Mouse (Mus musculus): Measurements from ENCODE around the gene Rilpl1. TPM values are rescaled to one million over a fixed set of nuclear protein-coding genes. Genes with fewer than 3 reads are reported as not detected.
A peak's percentile ranks its signal among the peaks of the same experiment; 100 is the strongest.

Rilpl1 gene
- 15.2 TPM for polyA plus RNA-seq (2012; fragmentation: generic; extraction: Trizol)
- long read RNA-seq, experiment 1, transcript Rilpl1-201 (7 exons, 2,249 nt) = major isoform, 6 of 9 reads
- long read RNA-seq, experiment 1, partial matches to known transcripts = 2 of 9 reads
- long read RNA-seq, experiment 1, other reads (novel, unspliced or antisense) = 1 of 9 reads
- long read RNA-seq, experiment 2, transcript Rilpl1-201 (7 exons, 2,249 nt) = major isoform, 65 of 68 reads
- long read RNA-seq, experiment 2, partial matches to known transcripts = 0 of 68 reads
- long read RNA-seq, experiment 2, other reads (novel, unspliced or antisense) = 3 of 68 reads

DNA sequence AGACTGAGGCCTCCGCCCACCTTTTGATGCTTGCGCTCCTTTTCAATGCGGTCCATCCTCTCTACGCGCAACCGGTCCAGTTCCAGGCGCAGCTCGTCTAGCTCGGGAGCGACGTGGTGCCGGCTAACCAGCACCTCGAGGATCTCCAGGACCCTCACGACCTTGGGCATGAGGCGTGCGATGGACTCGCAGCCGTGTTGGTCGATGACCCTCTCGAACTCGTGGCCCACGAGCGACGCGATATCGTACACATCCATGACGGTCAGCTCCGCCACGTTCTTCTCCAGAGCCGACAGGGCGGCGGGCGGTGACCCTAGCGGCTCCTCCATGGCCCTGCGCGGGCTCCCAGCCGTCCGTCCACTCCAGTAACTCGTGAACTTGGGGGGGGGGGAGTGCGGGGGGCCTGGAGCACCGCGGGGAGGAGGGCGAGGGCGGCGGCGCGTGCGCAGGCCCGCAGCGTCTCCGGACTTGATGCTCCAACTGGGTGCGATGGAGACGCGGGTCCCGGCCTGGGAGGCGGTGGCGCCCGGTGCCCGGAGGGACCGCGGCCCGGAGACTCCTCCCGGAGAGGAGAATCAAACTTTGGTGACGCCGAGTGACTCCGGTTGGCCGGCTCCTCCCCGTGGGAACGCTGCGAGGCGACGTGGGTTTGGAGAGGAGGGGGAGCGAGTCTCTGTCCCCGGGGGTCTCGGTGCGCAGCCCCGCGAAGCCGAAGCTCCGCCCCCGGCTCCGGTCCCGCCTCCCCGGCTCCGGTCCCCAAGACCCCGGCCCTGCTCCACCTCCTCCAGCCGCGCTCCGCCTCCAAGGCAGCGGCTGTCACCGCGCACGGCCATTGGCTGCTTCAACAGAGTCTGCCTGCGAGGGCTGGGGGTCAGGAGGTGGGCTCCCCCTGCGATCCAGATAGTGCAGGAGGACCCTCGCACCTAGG is at the start of gene Rilpl1:
Gene Rilpl1 (minus strand): TSS at position 737 of the 928 bp plus-strand sequence.
- no peaks in the 10 kb centered on the region for H3K27me3 ChIP-seq (ENCODE audit: control insufficient read depth, insufficient read depth, insufficient read length)
- peak within 1 kb of the TSS; percentile 49 for H3K4me3 ChIP-seq (ENCODE audit: insufficient read depth, poor library complexity, severe bottlenecking)
- H3K79me3 ChIP-seq (ENCODE audit: low read depth) = peaks cover 2% of the 10 kb centered on the region
- TF ChIP-seq FOSL1 (IDR thresholded peaks at IDR 0.05; ENCODE audit: insufficient read depth, low read length, poor library complexity, severe bottlenecking) = no peak
- no peak for TF ChIP-seq USF1 (IDR thresholded peaks at IDR 0.05; ENCODE audit: low read depth)
- no peak for TF ChIP-seq MYOD1 (IDR thresholded peaks at IDR 0.05; ENCODE audit: control insufficient read depth, insufficient read length, low read depth)
- TF ChIP-seq MAX (IDR thresholded peaks at IDR 0.05) = no peak
- no peak for TF ChIP-seq CTCF (IDR thresholded peaks at IDR 0.05; ENCODE audit: control insufficient read depth, insufficient read depth, insufficient read length)
- TF ChIP-seq CEBPB (IDR thresholded peaks at IDR 0.05; ENCODE audit: low read depth) = no peak
- no peak for TF ChIP-seq MYOG (IDR thresholded peaks at IDR 0.05; ENCODE audit: control insufficient read depth, extremely low read depth, insufficient read length)
- no peaks in the 10 kb centered on the region for H3K36me3 ChIP-seq (ENCODE audit: control insufficient read depth, insufficient read depth)
- H3ac ChIP-seq (ENCODE audit: control insufficient read depth, insufficient read length, low read depth) = peak within 1 kb of the TSS; percentile 56
- no peaks in the 10 kb centered on the region for H3K79me2 ChIP-seq (ENCODE audit: control insufficient read depth, insufficient read depth)

DNA sequence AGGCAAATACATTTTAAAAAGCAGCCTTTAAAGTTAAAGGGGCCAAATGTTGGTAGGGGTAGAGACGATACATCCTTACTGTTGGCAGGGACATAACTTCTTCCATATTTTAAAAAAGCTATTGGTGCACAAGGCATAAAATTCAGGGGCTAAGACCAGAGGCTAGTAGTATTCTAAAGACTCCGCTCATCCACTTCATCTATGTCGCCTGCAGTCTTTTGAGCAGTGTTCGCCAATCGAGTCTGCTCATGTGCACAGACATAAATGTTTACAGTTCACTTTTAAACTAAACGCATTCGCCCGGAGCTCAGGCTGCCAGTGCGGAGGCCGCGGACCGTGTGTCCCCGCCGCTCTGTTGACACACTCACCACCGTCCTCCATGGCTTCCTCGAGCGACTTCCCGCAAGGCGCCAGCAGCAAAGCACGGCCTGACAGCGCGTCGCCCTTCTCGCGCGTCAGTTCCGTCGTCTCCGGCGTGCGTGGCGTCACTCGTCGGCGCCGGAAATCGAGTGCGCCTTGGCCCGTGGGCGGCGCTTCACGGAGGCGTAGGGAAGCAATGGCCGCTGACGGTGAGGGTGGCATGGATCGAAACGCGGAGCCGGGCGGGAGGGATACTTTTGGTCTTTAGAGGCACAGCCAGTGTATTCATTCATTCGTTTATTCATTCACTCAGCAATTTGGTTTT is 47.6 kb upstream of the Rilpl1 start, which contains the start of the genes Eif2b1 and Gtf2h3:
Gene Eif2b1 (minus strand): TSS at position 499 of the 685 bp plus-strand sequence.
Gene Gtf2h3 (plus strand): TSS at position 508 of the 685 bp plus-strand sequence.
- H3ac ChIP-seq (ENCODE audit: control insufficient read depth, insufficient read length, low read depth) = peak within 1 kb of the TSS; percentile 62
- peak within 1 kb of the TSS; percentile 92 for H3K4me3 ChIP-seq (ENCODE audit: insufficient read depth, poor library complexity, severe bottlenecking)
- H3K79me3 ChIP-seq (ENCODE audit: low read depth) = peaks cover 24% of the 10 kb centered on the region
- peaks cover 34% of the 10 kb centered on the region for H3K36me3 ChIP-seq (ENCODE audit: control insufficient read depth, insufficient read depth)
- no peaks in the 10 kb centered on the region for H3K27me3 ChIP-seq (ENCODE audit: control insufficient read depth, insufficient read depth, insufficient read length)
- peaks cover 46% of the 10 kb centered on the region for H3K79me2 ChIP-seq (ENCODE audit: control insufficient read depth, insufficient read depth)
- TF ChIP-seq MAX (IDR thresholded peaks at IDR 0.05) (peak; percentile 88), CTCF (IDR thresholded peaks at IDR 0.05; ENCODE audit: control insufficient read depth, insufficient read depth, insufficient read length) (no peak), MYOD1 (IDR thresholded peaks at IDR 0.05; ENCODE audit: control insufficient read depth, insufficient read length, low read depth) (no peak), USF1 (IDR thresholded peaks at IDR 0.05; ENCODE audit: low read depth) (no peak)

DNA sequence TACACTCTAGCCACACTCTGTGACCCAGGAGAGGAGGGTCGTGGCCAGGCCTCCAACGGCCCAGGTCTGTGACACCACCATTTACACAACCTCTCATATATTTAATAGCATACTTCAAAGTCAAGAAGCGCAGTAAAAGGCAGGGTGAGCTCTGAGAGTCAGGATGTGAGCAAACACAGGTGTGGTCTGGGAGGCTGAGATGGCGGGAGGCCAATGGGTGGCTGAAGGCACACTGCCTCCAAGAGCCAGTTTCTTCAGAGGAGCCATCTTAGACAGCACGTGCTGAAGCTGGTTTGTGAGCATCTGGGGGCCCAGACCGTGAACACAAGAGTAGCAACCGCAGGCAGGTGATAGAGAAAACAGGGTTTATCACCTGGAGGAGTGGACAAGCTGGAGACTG is 44.3 kb upstream of the Rilpl1 start:
- Histone ChIP-seq H3K79me3 (ENCODE audit: low read depth) (peaks cover 20% of the 10 kb centered on the region), H3K36me3 (ENCODE audit: control insufficient read depth, insufficient read depth) (peaks cover 60% of the 10 kb centered on the region), H3K79me2 (ENCODE audit: control insufficient read depth, insufficient read depth) (peaks cover 37% of the 10 kb centered on the region), H3K4me3 (ENCODE audit: insufficient read depth, poor library complexity, severe bottlenecking) (no peak overlapping the region), H3ac (ENCODE audit: control insufficient read depth, insufficient read length, low read depth) (no peak overlapping the region), H3K27me3 (ENCODE audit: control insufficient read depth, insufficient read depth, insufficient read length) (no peaks in the 10 kb centered on the region)
- TF ChIP-seq FOSL1 (IDR thresholded peaks at IDR 0.05; ENCODE audit: insufficient read depth, low read length, poor library complexity, severe bottlenecking) (no peak), MYOD1 (IDR thresholded peaks at IDR 0.05; ENCODE audit: control insufficient read depth, insufficient read length, low read depth) (no peak), MAX (IDR thresholded peaks at IDR 0.05) (no peak), MYOG (IDR thresholded peaks at IDR 0.05; ENCODE audit: control insufficient read depth, extremely low read depth, insufficient read length) (no peak), CEBPB (IDR thresholded peaks at IDR 0.05; ENCODE audit: low read depth) (no peak), USF1 (IDR thresholded peaks at IDR 0.05; ENCODE audit: low read depth) (no peak), CTCF (IDR thresholded peaks at IDR 0.05; ENCODE audit: control insufficient read depth, insufficient read depth, insufficient read length) (no peak)

DNA sequence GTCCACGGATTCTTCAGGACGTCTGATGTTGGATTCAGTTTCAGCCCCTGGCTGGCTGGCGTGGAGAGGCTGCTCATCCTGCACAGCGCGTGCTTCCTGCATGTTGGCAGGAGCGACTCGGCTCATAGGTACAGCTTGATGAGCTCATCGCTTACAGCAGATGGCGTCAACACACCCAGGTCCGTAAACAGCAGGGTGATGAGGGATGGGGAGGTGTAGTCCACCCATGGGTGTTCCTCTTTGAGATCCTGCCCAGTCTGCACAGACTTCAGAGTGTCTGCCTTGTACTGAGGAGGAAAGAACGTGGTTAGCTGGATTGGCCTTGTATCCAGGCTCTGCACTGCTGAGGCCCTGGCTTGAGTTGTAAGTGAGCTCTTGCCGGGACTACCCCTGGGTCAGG is 39.9 kb upstream of the Rilpl1 start:
- H3K36me3 ChIP-seq (ENCODE audit: control insufficient read depth, insufficient read depth) = peaks cover 92% of the 10 kb centered on the region
- H3K79me3 ChIP-seq (ENCODE audit: low read depth) = no peaks in the 10 kb centered on the region
- H3K27me3 ChIP-seq (ENCODE audit: control insufficient read depth, insufficient read depth, insufficient read length) = no peaks in the 10 kb centered on the region
- no peak overlapping the region for H3K4me3 ChIP-seq (ENCODE audit: insufficient read depth, poor library complexity, severe bottlenecking)
- no peak overlapping the region for H3ac ChIP-seq (ENCODE audit: control insufficient read depth, insufficient read length, low read depth)
- peaks cover 6% of the 10 kb centered on the region for H3K79me2 ChIP-seq (ENCODE audit: control insufficient read depth, insufficient read depth)
- no peak for TF ChIP-seq MYOD1 (IDR thresholded peaks at IDR 0.05; ENCODE audit: control insufficient read depth, insufficient read length, low read depth)
- TF ChIP-seq USF1 (IDR thresholded peaks at IDR 0.05; ENCODE audit: low read depth) = no peak
- no peak for TF ChIP-seq CTCF (IDR thresholded peaks at IDR 0.05; ENCODE audit: control insufficient read depth, insufficient read depth, insufficient read length)
- TF ChIP-seq FOSL1 (IDR thresholded peaks at IDR 0.05; ENCODE audit: insufficient read depth, low read length, poor library complexity, severe bottlenecking) = no peak
- TF ChIP-seq CEBPB (IDR thresholded peaks at IDR 0.05; ENCODE audit: low read depth) = no peak
- TF ChIP-seq MAX (IDR thresholded peaks at IDR 0.05) = no peak
- TF ChIP-seq MYOG (IDR thresholded peaks at IDR 0.05; ENCODE audit: control insufficient read depth, extremely low read depth, insufficient read length) = no peak

DNA sequence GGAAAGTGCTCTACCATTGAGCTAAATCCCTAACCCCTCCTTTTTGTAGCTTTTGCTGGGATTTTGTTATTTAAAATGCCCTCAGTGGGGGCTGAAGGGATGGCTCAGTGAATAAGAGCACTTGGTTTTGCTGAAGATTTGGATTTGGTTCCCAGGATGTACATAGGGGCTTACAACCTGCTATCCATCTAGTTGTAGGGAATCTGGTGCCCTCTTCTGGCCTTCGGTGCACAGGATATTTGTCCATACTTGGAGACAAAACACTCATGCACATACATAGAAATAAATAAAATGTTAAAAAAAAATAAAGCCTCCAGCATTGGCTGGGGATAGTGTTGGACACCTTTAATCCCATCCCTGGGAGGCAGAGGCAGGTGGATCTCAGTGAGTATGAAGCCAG is 24.0 kb upstream of the Rilpl1 start:
- no peak overlapping the region for H3K4me3 ChIP-seq (ENCODE audit: insufficient read depth, poor library complexity, severe bottlenecking)
- peaks cover 15% of the 10 kb centered on the region for H3K79me2 ChIP-seq (ENCODE audit: control insufficient read depth, insufficient read depth)
- H3K27me3 ChIP-seq (ENCODE audit: control insufficient read depth, insufficient read depth, insufficient read length) = no peaks in the 10 kb centered on the region
- peaks cover 29% of the 10 kb centered on the region for H3K36me3 ChIP-seq (ENCODE audit: control insufficient read depth, insufficient read depth)
- H3ac ChIP-seq (ENCODE audit: control insufficient read depth, insufficient read length, low read depth) = no peak overlapping the region
- no peaks in the 10 kb centered on the region for H3K79me3 ChIP-seq (ENCODE audit: low read depth)
- no peak for TF ChIP-seq MYOD1 (IDR thresholded peaks at IDR 0.05; ENCODE audit: control insufficient read depth, insufficient read length, low read depth)
- TF ChIP-seq USF1 (IDR thresholded peaks at IDR 0.05; ENCODE audit: low read depth) = no peak
- no peak for TF ChIP-seq MYOG (IDR thresholded peaks at IDR 0.05; ENCODE audit: control insufficient read depth, extremely low read depth, insufficient read length)

All from C2C12 (cell line).